Mouse (Mus musculus): ENCODE results near the gene Klhl21. TPM values are rescaled to one million over a fixed set of nuclear protein-coding genes. Genes with fewer than 3 reads are reported as not detected.
"Not testable (repeated sequence)": the region's sequence is repeated elsewhere in the genome, so short reads cannot be mapped to it uniquely, and the experiment has no call there.

The Klhl21 gene
- total and polyA plus RNA-seq, 2 experiments: 21.8 to 25.8 TPM

- H3K27me3 ChIP-seq (ENCODE audit: control insufficient read depth, insufficient read depth, low read length): no peaks in the 10 kb centered on the region
- peak within 1 kb of the TSS; percentile 71 for H3K4me3 ChIP-seq (ENCODE audit: insufficient read depth, low read depth, low read length)
- H3K36me3 ChIP-seq (ENCODE audit: control insufficient read depth, insufficient read depth, low read length): no peaks in the 10 kb centered on the region
- H3K79me2 ChIP-seq (ENCODE audit: control insufficient read depth, insufficient read depth, low read length): peaks cover 19% of the 10 kb centered on the region
- H3K27ac ChIP-seq (replicated peaks; ENCODE audit: insufficient read depth, low read depth, low read length): peak within 1 kb of the TSS; percentile 72
- DNase-seq (ENCODE audit: extremely low read depth, low read depth, low spot score): peak; percentile 85
- TF ChIP-seq CTCF (IDR thresholded peaks at IDR 0.05; ENCODE audit: low read depth, low read length) (no peak), POLR2A (IDR thresholded peaks at IDR 0.05; ENCODE audit: extremely low read depth, insufficient read depth, low read length) (peak; percentile 67)
- H3K9ac ChIP-seq (ENCODE audit: low read depth, low read length): peak within 1 kb of the TSS; percentile 85
- WGBS: under 1% methylated on average over 35 of the region's 35 CpGs
- H3K4me1 ChIP-seq (ENCODE audit: control insufficient read depth, insufficient read depth, low read length): peaks cover 21% of the 10 kb centered on the region
Observed at GRCm38 (mm10) chr4:152027524-152027923, 18.9 kb downstream of the Klhl21 start, which contains the start of gene Zbtb48. Zbtb48 (minus strand) TSS chr4:152027671.

GRCm38 (mm10) chr4:152028456-152028855 is 19.9 kb downstream of the Klhl21 start:
- H3K4me1 ChIP-seq (ENCODE audit: control insufficient read depth, insufficient read depth, low read length): peaks cover 21% of the 10 kb centered on the region
- no peak overlapping the region for H3K4me3 ChIP-seq (ENCODE audit: insufficient read depth, low read depth, low read length)
- TF ChIP-seq CTCF (IDR thresholded peaks at IDR 0.05; ENCODE audit: low read depth, low read length) (no peak), POLR2A (IDR thresholded peaks at IDR 0.05; ENCODE audit: extremely low read depth, insufficient read depth, low read length) (no peak)
- no peaks in the 10 kb centered on the region for H3K36me3 ChIP-seq (ENCODE audit: control insufficient read depth, insufficient read depth, low read length)
- WGBS: 77% methylated on average over 15 of the region's 15 CpGs
- no peak for DNase-seq (ENCODE audit: extremely low read depth, low read depth, low spot score)
- H3K9ac ChIP-seq (ENCODE audit: low read depth, low read length): no peak overlapping the region
- H3K27me3 ChIP-seq (ENCODE audit: control insufficient read depth, insufficient read depth, low read length): no peaks in the 10 kb centered on the region
- H3K79me2 ChIP-seq (ENCODE audit: control insufficient read depth, insufficient read depth, low read length): peaks cover 19% of the 10 kb centered on the region
- no peak overlapping the region for H3K27ac ChIP-seq (replicated peaks; ENCODE audit: insufficient read depth, low read depth, low read length)

- WGBS: 58% methylated on average over 5 of the region's 5 CpGs
- no peak for DNase-seq (ENCODE audit: extremely low read depth, low read depth, low spot score)
- Histone ChIP-seq H3K4me1 (ENCODE audit: control insufficient read depth, insufficient read depth, low read length) (peaks cover 21% of the 10 kb centered on the region), H3K4me3 (ENCODE audit: insufficient read depth, low read depth, low read length) (no peak overlapping the region), H3K27ac (replicated peaks; ENCODE audit: insufficient read depth, low read depth, low read length) (no peak overlapping the region), H3K9ac (ENCODE audit: low read depth, low read length) (no peak overlapping the region), H3K36me3 (ENCODE audit: control insufficient read depth, insufficient read depth, low read length) (no peaks in the 10 kb centered on the region), H3K79me2 (ENCODE audit: control insufficient read depth, insufficient read depth, low read length) (peaks cover 19% of the 10 kb centered on the region), H3K27me3 (ENCODE audit: control insufficient read depth, insufficient read depth, low read length) (no peaks in the 10 kb centered on the region)
- no peak for TF ChIP-seq POLR2A (IDR thresholded peaks at IDR 0.05; ENCODE audit: extremely low read depth, insufficient read depth, low read length)
- TF ChIP-seq CTCF (IDR thresholded peaks at IDR 0.05; ENCODE audit: low read depth, low read length): peak; percentile 36
Observed at GRCm38 (mm10) chr4:152029087-152029486, 20.5 kb downstream of the Klhl21 start.

GRCm38 (mm10) chr4:152029997-152030396 is 21.4 kb downstream of the Klhl21 start:
- H3K9ac ChIP-seq (ENCODE audit: low read depth, low read length): no peak overlapping the region
- no peaks in the 10 kb centered on the region for H3K36me3 ChIP-seq (ENCODE audit: control insufficient read depth, insufficient read depth, low read length)
- H3K4me3 ChIP-seq (ENCODE audit: insufficient read depth, low read depth, low read length): no peak overlapping the region
- 92% methylated on average over 4 of the region's 4 CpGs for WGBS
- H3K27me3 ChIP-seq (ENCODE audit: control insufficient read depth, insufficient read depth, low read length): no peaks in the 10 kb centered on the region
- H3K27ac ChIP-seq (replicated peaks; ENCODE audit: insufficient read depth, low read depth, low read length): no peak overlapping the region
- TF ChIP-seq CTCF (IDR thresholded peaks at IDR 0.05; ENCODE audit: low read depth, low read length) (no peak), POLR2A (IDR thresholded peaks at IDR 0.05; ENCODE audit: extremely low read depth, insufficient read depth, low read length) (no peak)
- peaks cover 14% of the 10 kb centered on the region for H3K79me2 ChIP-seq (ENCODE audit: control insufficient read depth, insufficient read depth, low read length)
- H3K4me1 ChIP-seq (ENCODE audit: control insufficient read depth, insufficient read depth, low read length): peaks cover 19% of the 10 kb centered on the region
- no peak for DNase-seq (ENCODE audit: extremely low read depth, low read depth, low spot score)

- no peak for TF ChIP-seq CTCF (IDR thresholded peaks at IDR 0.05; ENCODE audit: low read depth, low read length)
- no peak for TF ChIP-seq POLR2A (IDR thresholded peaks at IDR 0.05; ENCODE audit: extremely low read depth, insufficient read depth, low read length)
- H3K27ac ChIP-seq (replicated peaks; ENCODE audit: insufficient read depth, low read depth, low read length): no peak overlapping the region
- H3K9ac ChIP-seq (ENCODE audit: low read depth, low read length): no peak overlapping the region
- H3K79me2 ChIP-seq (ENCODE audit: control insufficient read depth, insufficient read depth, low read length): no peaks in the 10 kb centered on the region
- peaks cover 3% of the 10 kb centered on the region for H3K4me1 ChIP-seq (ENCODE audit: control insufficient read depth, insufficient read depth, low read length)
- H3K36me3 ChIP-seq (ENCODE audit: control insufficient read depth, insufficient read depth, low read length): no peaks in the 10 kb centered on the region
- H3K4me3 ChIP-seq (ENCODE audit: insufficient read depth, low read depth, low read length): no peak overlapping the region
- no peak for DNase-seq (ENCODE audit: extremely low read depth, low read depth, low spot score)
- 90% methylated on average over 13 of the region's 13 CpGs for WGBS
- H3K27me3 ChIP-seq (ENCODE audit: control insufficient read depth, insufficient read depth, low read length): no peaks in the 10 kb centered on the region
Observed at GRCm38 (mm10) chr4:152032922-152033321, 24.3 kb downstream of the Klhl21 start.

GRCm38 (mm10) chr4:152036464-152036863 is 27.9 kb downstream of the Klhl21 start:
- H3K36me3 ChIP-seq (ENCODE audit: control insufficient read depth, insufficient read depth, low read length); H3K4me3 ChIP-seq (ENCODE audit: insufficient read depth, low read depth, low read length); H3K4me1 ChIP-seq (ENCODE audit: control insufficient read depth, insufficient read depth, low read length); H3K27ac ChIP-seq (replicated peaks; ENCODE audit: insufficient read depth, low read depth, low read length); DNase-seq (ENCODE audit: extremely low read depth, low read depth, low spot score); H3K9ac ChIP-seq (ENCODE audit: low read depth, low read length); H3K27me3 ChIP-seq (ENCODE audit: control insufficient read depth, insufficient read depth, low read length): not testable (repeated sequence)
- WGBS: 92% methylated on average over 6 of the region's 6 CpGs
- TF ChIP-seq CTCF (IDR thresholded peaks at IDR 0.05; ENCODE audit: low read depth, low read length): peak; percentile 28; the same call in 1 of the 2 replicates
- H3K79me2 ChIP-seq (ENCODE audit: control insufficient read depth, insufficient read depth, low read length): peaks cover 15% of the 10 kb centered on the region

Measured in liver, adult 2 months (tissue).